Mouse (Mus musculus) embryonic fibroblast, embryonic 13.5 days (primary cell): Measurements from ENCODE around the gene Htr1f. TPM values are rescaled to one million over a fixed set of nuclear protein-coding genes. Genes with fewer than 3 reads are reported as not detected.
A peak's percentile ranks its signal among the peaks of the same experiment; 100 is the strongest.
"Not testable (repeated sequence)": the region's sequence is repeated elsewhere in the genome, so short reads cannot be mapped to it uniquely, and the experiment has no call there.

Experiments
- H3K27ac ChIP-seq: 2 replicates; pipeline ENCODE4 v1.5.1; 2012; ENCODE audit warnings: low read length, control low read depth, inconsistent platforms; ENCODE audit not compliant: insufficient read depth
- H3K4me1 ChIP-seq: 2 replicates; pipeline ENCODE4 v1.6.1; 2011; ENCODE audit warnings: low read length; ENCODE audit not compliant: control insufficient read depth, insufficient read depth
- H3K4me3 ChIP-seq: 2 replicates; pipeline ENCODE4 v1.5.1; 2011; ENCODE audit warnings: mild to moderate bottlenecking, control low read depth, low read length; ENCODE audit not compliant: insufficient read depth
- CTCF ChIP-seq: IDR thresholded peaks from 2 replicates; pipeline ENCODE4 v1.5.1; 2011; ENCODE audit warnings: mild to moderate bottlenecking, control low read depth, low read length, moderate library complexity, borderline replicate concordance; ENCODE audit not compliant: insufficient read depth
- POLR2A ChIP-seq: IDR thresholded peaks from 2 replicates; pipeline ENCODE4 v1.6.1; 2011; ENCODE audit warnings: low read depth, mild to moderate bottlenecking, control low read depth, low read length, moderate library complexity
- polyA plus RNA-seq: library from polyadenylated mRNA; stranded (reverse); fragments of >200 nt; gene quantifications from 2 replicates; pipeline ENCODE4 v1.2.4, GENCODE M21; 2011; ENCODE audit warnings: low read depth; ENCODE audit not compliant: missing spikeins, insufficient read length

The Htr1f gene
- 0.50 and 1.4 TPM in 2 replicates for polyA plus RNA-seq

DNA sequence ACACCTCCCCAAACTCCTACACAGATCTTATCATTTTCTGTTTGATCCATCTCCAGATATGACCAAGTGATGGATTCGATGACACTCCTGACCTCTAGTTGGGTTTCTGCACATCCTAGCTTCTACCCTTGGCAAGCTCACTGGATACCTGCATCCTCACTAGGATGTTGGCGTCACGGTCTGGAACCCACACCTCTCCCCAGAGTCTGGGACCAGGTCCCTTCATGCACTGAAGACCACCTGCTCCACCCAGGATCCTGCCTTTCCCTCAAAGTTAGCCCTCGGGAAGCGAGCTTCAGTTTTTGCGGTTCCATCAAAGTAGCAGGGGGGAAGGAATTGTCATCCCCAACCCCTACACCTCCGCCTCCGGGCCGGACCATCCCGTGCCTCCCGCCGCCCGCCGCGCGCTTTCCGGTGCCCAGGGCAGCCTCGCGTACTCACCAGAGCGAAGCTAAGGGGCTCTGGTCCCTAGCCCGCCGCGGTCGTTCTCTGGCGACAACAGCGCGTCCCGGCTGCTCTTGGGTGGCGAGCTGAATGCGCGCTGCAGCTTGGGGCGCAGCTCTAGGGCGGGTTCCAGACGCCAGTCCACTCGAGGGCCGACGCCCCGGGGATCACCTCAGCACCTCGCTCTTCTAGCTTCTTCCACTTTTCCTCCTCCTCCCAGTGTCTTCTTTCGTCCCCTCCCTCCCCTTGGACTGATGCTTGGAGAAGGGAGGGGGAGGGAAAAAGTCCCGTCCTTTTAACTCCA is at the start of gene Htr1f:
Htr1f (minus strand) TSS at position 671 of the 748 bp plus-strand sequence.
- H3K4me3 ChIP-seq = peak within 1 kb of the TSS; percentile 6
- TF ChIP-seq CTCF (no peak), POLR2A (no peak)
- H3K4me1 ChIP-seq = no peaks in the 10 kb centered on the region
- no peak within 1 kb of the TSS for H3K27ac ChIP-seq

DNA sequence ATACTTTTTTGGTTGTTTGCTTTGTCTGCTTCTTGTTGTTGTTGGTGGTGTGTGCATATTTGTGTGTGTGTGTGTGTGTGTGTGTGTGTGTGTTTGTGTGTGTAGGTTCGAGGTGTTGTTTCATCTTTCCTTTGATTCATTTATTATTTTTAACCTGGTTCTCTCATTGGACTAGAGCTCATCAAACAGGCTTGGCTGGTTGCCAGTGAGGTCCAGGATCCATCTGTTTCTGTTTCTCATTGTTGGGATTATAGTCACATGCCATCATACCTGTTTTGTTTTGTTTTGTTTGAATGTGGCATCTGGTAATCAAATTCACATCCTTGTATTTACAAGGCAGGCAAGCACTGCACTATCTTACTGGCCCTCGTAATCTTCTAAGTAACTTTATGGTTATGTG is 34.1 kb upstream of the Htr1f start:
- no peak for TF ChIP-seq POLR2A
- H3K4me3 ChIP-seq = no peak overlapping the region
- H3K27ac ChIP-seq = no peak overlapping the region
- H3K4me1 ChIP-seq = no peaks in the 10 kb centered on the region

DNA sequence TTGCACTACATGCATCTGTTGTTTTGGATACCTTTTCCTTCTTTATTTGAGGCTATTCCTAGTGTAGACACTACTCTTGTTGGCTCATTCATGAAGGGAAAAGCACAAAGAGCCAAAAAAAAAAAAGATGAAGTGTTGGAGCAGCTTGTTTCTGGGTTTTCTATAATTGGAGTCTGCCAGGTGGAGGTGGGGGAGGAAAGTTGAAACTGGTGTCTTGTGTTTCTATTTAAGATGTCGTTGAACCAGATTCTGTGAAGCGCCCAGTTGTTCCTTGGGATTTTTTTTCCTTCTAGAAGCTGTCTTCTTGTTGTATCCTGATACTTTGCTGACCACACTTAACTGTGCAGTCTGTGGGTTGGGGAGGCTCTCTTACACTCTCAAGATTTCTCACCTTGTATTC is 23.7 kb upstream of the Htr1f start:
- no peaks in the 10 kb centered on the region for H3K4me1 ChIP-seq
- no peak overlapping the region for H3K27ac ChIP-seq
- TF ChIP-seq POLR2A = no peak
- TF ChIP-seq CTCF = no peak
- no peak overlapping the region for H3K4me3 ChIP-seq

DNA sequence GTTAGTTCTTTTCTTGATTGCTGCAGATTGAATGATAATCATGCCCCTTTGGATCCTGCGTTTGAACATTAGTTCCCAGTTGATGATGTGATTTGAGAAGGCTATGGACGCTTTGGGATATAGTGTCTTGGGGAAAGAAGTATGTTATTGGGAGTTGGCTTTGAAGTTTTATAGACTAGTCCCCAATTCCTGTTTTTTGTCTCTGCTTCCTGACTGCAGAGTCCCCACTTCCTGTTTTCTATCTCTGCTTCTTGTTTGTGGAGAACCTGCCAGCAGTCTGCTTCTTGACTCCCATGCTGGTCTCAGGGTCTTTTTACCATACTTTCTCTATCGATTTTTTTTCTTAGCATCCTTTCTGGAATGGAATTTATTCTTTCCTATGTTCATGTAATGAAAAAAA is 22.2 kb upstream of the Htr1f start:
- no peak for TF ChIP-seq POLR2A
- TF ChIP-seq CTCF = no peak
- H3K27ac ChIP-seq = no peak overlapping the region
- H3K4me1 ChIP-seq = no peaks in the 10 kb centered on the region
- H3K4me3 ChIP-seq = no peak overlapping the region

DNA sequence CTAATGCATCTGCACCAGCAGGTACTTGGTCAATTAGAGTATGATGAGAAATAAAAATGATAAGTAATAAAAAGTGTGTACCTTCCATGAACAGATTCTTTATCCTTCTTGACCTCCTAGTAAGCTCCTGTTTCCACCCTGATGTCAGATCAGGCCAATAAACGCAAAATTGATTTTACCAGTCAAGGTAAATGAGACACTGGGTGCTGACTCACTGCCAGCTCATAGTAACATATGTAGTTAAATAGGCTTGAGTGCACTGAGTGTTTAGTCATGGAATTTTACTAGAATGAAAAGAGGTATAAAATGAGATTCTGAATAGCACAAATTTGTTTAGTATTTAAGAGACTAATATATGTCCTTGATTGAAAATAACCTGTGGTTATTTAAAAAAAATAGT is 6.6 kb upstream of the Htr1f start:
- Histone ChIP-seq H3K27ac (no peak overlapping the region), H3K4me1 (no peaks in the 10 kb centered on the region; the same call in 1 of the 2 replicates), H3K4me3 (no peak overlapping the region)
- TF ChIP-seq CTCF = no peak
- TF ChIP-seq POLR2A = no peak

DNA sequence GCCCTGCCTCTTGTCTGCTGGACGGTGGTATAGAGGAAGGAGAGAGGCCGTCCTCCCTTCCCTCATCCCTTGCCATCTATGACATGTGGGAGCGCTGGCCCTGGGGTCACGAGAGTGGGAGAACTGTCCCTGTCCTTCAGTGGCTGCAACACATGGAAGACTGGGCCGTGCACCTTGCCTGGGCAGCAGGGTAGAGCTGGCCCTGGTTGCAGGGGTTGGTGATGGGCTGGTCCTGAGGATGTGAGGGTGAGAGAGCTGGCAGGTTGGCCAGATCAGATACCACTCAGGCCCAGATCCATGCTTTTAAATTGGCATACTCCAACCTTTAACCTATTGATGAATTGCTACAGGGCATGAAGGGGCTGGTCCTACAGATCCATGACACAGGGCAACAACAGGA is 12.1 kb downstream of the Htr1f start:
- no peaks in the 10 kb centered on the region for H3K4me1 ChIP-seq

DNA sequence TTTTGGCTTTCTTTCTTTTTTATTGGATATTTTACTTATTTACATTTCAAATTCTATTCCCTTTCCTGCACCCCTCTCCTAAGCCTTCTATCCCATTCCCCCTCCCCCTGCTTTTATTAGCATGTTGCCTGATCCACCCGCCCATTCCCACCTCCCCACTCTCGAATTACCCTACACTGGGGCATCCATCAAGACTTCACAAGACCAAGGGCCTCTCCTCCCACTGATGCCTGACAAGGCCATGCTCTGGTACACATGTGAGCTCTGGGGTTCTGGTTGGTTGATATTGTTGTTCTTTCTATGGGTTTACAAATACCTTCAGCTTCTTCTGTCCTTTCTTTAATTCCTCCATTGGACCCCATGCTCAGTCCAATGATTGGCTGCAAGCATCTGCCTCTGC is 22.2 kb downstream of the Htr1f start:
- no peaks in the 10 kb centered on the region for H3K4me1 ChIP-seq
- TF ChIP-seq CTCF (no peak), POLR2A (no peak)
- H3K4me3 ChIP-seq = no peak overlapping the region
- no peak overlapping the region for H3K27ac ChIP-seq

More for the DNA sequence above, 12.1 kb downstream of the Htr1f start:
- Histone ChIP-seq H3K4me3 (no peak overlapping the region), H3K27ac (no peak overlapping the region)
- TF ChIP-seq CTCF = no peak
- TF ChIP-seq POLR2A = no peak

DNA sequence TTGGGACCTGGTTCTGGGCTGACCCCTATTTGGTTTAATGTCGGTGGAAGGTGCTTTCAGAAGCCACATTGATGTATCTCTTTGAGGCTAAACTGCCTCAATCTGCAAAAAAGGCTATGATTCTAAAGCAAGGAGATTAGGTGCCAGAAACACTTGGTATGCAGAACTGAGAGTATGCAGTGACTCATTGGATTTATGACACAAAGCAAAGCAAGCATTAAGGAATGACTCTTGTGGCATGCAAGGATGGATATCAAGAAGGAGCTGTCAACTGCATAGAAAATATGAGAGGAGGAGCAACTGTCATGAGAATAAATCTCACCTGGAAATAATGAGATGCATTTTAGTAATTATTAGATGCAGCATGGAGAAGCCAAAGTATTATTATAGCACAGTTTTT is 35.8 kb downstream of the Htr1f start:
- no peak overlapping the region for H3K4me3 ChIP-seq
- peak overlapping the region; percentile 85 for H3K27ac ChIP-seq
- no peak for TF ChIP-seq CTCF
- no peak for TF ChIP-seq POLR2A
- H3K4me1 ChIP-seq = peaks cover 8% of the 10 kb centered on the region; the same call in 1 of the 2 replicates

DNA sequence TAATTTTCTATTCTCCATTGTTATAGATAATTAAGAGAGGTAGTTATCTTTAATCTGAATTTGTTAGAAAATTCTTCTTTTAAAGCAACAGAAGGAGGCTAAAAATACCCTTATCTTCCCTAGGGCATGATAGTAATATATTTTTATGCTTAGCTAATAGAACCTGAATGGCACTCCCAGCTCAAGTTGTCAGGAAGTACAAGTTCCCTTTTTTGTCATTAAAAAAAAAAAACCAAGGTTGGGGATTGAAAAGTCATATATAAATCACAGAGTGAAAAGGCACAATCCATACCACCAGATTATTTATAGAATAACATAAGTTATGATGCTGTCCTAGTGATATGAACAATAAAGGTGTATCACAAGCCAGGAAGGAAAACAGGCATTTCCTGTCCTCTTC is 39.4 kb downstream of the Htr1f start:
- H3K4me1 ChIP-seq = peaks cover 5% of the 10 kb centered on the region; the same call in 1 of the 2 replicates
- no peak for TF ChIP-seq CTCF
- no peak for TF ChIP-seq POLR2A
- H3K27ac ChIP-seq = no peak overlapping the region
- no peak overlapping the region for H3K4me3 ChIP-seq

DNA sequence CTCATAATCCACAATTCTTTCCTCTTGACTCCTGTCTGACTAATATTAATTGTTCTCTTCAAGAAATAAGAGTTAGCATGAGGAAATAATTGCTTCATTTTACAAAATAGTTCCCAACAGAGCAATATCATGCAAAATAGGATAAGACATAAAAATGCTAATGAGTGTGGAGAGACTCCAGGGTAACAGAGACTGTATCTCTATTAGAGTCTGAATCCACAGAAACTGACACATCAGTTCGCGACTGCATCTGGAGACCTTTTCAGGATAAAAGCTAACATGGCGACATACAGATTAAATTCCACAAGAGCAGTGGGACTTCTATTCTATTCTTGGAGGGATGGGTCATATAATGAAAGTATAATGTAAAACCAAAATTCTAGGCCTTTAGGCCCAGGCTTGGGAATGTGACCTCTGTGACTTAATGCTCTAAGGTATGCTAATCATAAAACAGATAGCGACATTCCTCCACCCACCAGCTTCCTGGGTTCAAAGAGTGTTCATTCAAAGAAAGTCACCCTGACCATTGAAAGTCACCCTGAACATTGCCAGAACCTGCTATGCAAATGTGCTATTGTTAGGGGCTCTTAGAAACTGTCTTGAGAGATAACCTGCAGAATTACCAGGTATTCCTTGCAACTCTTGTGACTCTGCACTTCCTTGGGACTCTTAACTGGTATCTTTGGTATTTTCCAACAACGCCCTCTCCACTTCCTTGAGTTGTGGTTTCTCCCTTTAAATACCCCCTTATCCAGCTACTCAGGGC is 67.8 kb downstream of the Htr1f start:
- H3K4me1 ChIP-seq, H3K4me3 ChIP-seq, H3K27ac ChIP-seq: not testable (repeated sequence)
